Mouse (Mus musculus) embryonic fibroblast, embryonic 13.5 days (primary cell): ENCODE data around the gene Trmt2a. TPM values are rescaled to one million over a fixed set of nuclear protein-coding genes. Genes with fewer than 3 reads are reported as not detected.
A peak's percentile ranks its signal among the peaks of the same experiment; 100 is the strongest.

Experiments used
- H3K27ac ChIP-seq: 2 replicates; pipeline ENCODE4 v1.5.1; 2012; ENCODE audit warnings: low read length, control low read depth, inconsistent platforms; ENCODE audit not compliant: insufficient read depth
- H3K4me1 ChIP-seq: 2 replicates; pipeline ENCODE4 v1.6.1; 2011; ENCODE audit warnings: low read length; ENCODE audit not compliant: control insufficient read depth, insufficient read depth
- H3K4me3 ChIP-seq: 2 replicates; pipeline ENCODE4 v1.5.1; 2011; ENCODE audit warnings: mild to moderate bottlenecking, control low read depth, low read length; ENCODE audit not compliant: insufficient read depth
- CTCF ChIP-seq: IDR thresholded peaks from 2 replicates; pipeline ENCODE4 v1.5.1; 2011; ENCODE audit warnings: mild to moderate bottlenecking, control low read depth, low read length, moderate library complexity, borderline replicate concordance; ENCODE audit not compliant: insufficient read depth
- POLR2A ChIP-seq: IDR thresholded peaks from 2 replicates; pipeline ENCODE4 v1.6.1; 2011; ENCODE audit warnings: low read depth, mild to moderate bottlenecking, control low read depth, low read length, moderate library complexity
- polyA plus RNA-seq: library from polyadenylated mRNA; stranded (reverse); fragments of >200 nt; gene quantifications from 2 replicates; pipeline ENCODE4 v1.2.4, GENCODE M21; 2011; ENCODE audit warnings: low read depth; ENCODE audit not compliant: missing spikeins, insufficient read length

The Trmt2a gene
- 43.3 and 58.9 TPM in 2 replicates for polyA plus RNA-seq

DNA sequence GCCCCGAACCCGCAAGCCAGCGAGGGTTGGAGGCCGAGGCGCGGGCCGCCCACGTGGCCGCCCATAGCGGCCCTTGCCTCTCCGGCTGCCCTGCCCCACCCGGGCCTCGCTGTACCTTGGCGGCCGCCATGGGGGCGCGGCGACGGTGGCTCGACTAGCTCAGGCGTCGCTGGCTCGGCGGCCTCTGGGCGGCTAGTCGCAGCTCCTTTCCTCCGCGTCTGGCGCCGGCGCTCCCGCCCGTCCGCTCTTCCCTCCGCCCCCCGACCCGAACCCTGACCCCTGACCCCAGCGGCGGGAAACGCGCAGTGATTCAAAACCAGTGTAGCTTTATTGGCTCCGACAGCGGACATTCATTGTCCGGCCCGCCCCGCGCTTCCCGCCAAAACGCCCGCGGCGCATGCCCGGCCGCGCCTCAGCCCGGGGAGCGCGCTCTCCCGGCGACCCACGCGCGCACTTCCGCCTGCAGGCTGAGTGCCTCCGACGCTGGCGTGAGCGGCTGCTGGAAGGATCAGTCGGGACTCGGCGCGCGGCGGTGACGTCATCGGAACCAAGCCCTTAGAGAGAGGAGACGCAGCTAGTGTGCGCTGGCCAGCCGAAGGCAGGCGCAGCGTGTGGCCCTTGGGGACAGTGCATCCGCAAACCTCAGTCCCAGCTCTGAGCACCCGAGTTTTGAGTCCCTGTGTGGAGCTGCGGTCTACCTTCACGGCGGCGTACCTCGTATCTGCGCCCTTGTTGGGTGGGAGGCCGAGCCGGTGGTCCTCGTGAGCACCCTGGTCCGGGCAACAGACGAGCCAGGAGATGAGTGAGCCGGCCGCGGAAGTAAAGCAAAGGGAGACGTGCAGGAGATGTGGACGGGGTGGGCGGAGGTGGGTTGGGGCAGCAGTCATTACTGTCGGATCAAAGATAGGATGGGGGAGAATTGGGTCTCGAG is at the start of gene Trmt2a, which contains the start of gene Ranbp1:
TSS of gene Trmt2a (plus strand) at position 247 of the 931 bp plus-strand sequence.
TSS of gene Ranbp1 (minus strand) at position 300 of the 931 bp plus-strand sequence.
- peaks cover 9% of the 10 kb centered on the region for H3K4me1 ChIP-seq
- no peak for TF ChIP-seq CTCF
- peak; percentile 99 for TF ChIP-seq POLR2A
- peak within 1 kb of the TSS; percentile 92 for H3K4me3 ChIP-seq
- peak within 1 kb of the TSS; percentile 86 for H3K27ac ChIP-seq

DNA sequence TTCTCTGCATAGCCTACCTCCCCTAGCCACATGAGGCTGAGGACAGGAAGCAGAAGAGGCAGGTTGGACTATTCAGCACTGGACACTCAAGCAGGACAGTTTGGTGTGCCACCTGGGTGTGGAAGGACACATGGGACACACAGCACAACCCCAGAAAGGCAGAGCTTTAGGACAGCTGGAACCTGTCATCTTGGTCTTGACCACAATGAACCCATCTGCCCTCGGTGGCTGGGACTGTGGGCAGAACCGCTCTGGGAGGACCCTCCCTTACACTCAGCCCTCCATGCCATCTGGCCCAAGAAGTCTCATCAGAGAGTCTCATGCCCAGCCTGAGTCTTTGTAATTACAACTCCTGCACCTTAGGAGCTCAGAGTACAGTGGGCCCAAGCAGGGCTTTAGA is 48.4 kb upstream of the Trmt2a start:
- Histone ChIP-seq H3K4me1 (no peaks in the 10 kb centered on the region), H3K4me3 (no peak overlapping the region), H3K27ac (no peak overlapping the region)
- TF ChIP-seq CTCF: no peak
- no peak for TF ChIP-seq POLR2A

DNA sequence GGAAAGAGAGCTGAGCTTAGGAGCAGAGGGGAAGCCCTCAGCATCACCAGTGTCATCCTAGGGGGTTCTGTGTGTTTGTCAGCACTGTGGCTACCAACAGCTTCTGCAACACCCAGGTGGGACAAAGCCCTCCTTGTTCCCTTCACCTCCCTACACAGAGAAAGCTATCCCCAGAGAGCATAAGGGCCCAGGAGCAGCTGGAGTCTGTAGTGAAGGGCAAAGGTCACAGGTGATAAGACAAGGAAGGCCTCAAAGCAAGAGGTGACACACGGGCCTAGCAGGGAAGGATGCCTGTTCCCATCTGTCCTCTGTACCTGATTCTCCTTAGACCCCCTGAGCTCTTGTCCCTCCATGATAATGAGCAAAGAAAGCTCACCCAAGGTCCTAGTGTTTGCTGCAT is 46.9 kb upstream of the Trmt2a start:
- no peak overlapping the region for H3K4me3 ChIP-seq
- H3K27ac ChIP-seq: no peak overlapping the region
- no peaks in the 10 kb centered on the region for H3K4me1 ChIP-seq
- no peak for TF ChIP-seq POLR2A

DNA sequence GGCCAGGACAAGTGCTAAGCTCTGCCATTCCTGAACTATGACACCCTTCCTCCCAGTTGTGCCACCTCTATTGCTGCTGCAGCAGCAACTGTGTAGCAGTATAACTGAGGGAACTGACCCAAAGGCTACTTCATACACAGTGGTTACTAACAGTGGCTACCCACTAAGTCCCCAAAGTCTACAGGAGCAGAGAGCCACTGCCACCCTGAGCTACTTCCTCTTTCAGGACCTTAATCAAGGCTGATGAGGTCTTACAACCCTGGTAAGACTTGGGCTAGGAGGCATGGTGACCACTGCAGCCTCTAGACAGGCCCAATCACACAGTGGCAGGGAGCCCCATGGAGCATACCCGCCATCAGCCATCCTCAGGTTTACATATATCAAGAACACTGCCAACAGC is 46.4 kb upstream of the Trmt2a start:
- H3K4me1 ChIP-seq: no peaks in the 10 kb centered on the region
- no peak overlapping the region for H3K27ac ChIP-seq
- TF ChIP-seq POLR2A (no peak), CTCF (no peak)
- H3K4me3 ChIP-seq: no peak overlapping the region

DNA sequence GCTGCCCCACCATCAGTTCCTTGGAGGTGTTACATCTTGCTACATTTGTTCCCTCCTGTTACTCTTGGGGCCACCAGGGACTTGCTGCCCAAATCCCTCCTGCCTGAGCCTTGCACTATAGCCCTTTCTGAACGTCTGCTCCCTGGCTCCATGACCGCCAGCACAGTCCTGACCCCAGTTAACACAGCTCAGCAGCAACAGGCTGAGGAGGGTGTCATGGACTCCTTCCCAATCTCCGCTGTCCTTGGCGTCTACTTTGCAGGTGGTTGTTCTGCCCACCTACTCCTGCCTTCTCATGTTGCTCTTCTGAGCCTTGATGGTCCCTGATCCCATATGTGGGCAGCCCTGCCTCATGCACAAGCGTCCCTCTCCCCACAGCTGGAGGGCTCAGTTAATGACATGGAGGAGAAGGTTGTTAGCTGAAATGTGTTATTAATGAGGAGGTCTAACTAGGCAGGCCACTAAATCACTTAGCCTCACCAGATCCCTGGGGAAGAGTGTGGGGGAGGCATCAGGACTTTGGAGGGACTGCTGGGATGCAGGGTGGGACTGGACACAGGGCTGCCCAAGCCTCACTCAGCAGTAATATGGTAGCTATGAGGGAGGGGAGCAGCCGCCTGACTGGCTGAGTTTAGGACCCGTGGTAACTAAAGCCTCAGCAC is 44.9 kb upstream of the Trmt2a start:
- no peaks in the 10 kb centered on the region for H3K4me1 ChIP-seq
- no peak for TF ChIP-seq CTCF
- TF ChIP-seq POLR2A: no peak
- no peak overlapping the region for H3K4me3 ChIP-seq
- H3K27ac ChIP-seq: no peak overlapping the region

DNA sequence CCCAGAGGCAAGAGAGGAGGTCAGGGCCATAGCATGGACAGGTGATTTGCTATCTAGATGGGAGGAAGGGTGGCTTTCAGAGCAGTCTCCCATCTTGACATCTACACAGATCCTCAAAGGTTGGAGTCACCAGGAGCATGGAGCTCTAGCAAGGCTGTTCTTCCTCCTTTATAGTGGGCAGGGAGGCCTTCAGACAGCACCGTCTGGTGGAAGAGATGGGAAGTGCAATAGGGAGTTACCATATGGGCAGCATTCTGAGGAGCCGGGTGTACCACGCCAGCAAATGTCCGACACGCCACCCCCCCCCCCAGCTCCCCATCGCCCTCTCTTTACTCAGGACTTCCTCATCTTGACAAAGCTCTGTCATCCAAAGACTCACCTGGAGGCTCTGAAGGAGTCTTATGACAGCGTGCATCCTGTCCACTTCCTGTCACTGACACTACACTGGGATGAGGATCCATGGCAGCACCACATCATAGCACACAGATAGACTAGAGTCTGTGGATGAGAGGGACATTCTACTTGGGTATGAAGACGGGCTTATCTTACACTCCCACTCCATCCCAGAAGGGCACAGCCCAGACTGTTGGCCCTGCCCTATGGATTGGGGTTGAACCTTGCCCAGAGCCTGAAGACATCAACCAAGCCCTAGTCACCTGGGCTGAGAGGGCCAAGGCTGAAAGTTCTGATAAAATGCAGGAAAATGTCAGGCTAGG is 37.6 kb upstream of the Trmt2a start:
- H3K4me3 ChIP-seq: no peak overlapping the region
- H3K4me1 ChIP-seq: no peaks in the 10 kb centered on the region
- H3K27ac ChIP-seq: no peak overlapping the region
- TF ChIP-seq CTCF (peak; percentile 62; the same call in 1 of the 2 replicates), POLR2A (no peak)

DNA sequence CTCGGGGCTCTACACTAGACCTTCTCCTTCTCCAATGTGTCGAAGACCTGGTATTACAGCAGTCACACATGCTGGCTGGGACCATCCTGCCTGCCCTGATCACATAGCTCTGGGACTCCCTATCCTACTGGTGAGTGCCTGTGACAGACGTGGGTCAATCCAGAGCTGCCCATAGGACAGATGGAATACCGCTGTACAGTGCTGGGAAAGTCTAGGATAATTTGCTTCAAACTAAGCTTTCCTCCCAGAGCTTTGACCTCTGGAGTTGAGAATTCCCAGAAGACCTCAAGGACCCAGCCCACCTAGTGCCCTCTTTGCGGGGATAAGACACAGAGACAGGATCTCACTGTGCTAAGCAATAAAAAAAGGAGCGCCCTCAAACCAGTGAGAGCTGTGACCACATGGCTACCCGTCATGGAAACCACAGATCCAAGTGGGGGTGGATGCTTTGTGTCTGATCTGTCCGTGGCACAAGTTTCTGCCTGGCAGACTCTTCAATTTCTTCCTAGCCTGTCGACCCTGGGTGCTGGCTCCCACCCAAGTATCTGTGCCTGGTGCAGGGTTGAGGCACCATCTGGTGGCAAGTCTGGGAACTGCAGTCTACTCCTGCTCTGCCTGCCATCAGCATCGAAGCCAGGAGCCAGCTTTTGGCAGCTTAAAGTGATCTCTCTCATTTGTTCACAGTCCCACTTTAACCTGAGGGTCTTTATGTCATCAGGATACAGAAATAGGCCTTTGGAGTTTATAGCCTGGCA is 36.9 kb upstream of the Trmt2a start:
- TF ChIP-seq CTCF (peak; percentile 98), POLR2A (no peak)

DNA sequence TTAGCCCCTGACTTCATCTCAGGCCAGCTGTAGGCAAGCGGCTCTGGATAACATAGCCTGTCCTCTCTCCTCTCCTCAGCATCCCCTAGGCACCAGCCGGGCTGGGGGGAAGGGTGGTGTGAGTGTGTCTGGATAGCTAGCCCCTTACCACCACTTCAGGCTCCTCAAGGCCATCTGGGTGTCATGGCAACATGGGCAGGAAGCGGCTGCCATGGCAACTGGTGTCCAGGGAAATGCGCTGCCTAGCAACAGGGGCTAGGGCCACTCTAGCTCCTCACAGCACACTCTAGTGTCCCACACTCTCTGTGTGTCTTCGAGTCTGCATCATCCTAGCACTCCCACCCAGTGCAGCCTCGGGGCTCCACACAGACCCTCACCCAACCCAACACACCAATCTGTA is 34.8 kb upstream of the Trmt2a start:
- no peaks in the 10 kb centered on the region for H3K4me1 ChIP-seq
- H3K27ac ChIP-seq: no peak overlapping the region
- H3K4me3 ChIP-seq: no peak overlapping the region
- no peak for TF ChIP-seq CTCF
- TF ChIP-seq POLR2A: no peak

More for the DNA sequence above, 36.9 kb upstream of the Trmt2a start:
- Histone ChIP-seq H3K4me1 (no peaks in the 10 kb centered on the region), H3K27ac (no peak overlapping the region), H3K4me3 (no peak overlapping the region)

DNA sequence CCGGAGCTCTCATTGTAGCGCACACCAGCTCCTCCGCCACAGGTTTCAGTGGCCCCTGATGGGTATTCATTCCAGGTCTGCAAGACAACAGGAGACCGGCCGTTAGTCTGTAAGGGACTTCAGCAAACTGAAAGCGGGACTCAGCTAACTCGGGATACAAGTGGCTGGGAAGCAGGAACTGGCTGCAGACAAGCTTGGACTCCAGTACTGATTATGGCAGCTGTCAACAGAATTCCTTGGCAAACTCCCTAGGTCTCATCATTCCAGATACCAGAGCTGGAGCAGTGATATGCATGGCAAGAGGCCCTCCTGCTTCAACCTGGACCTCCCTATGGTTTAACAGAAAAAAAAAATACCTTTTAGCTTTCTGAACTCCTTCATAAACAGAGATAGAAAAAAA is 33.6 kb upstream of the Trmt2a start:
- no peak for TF ChIP-seq POLR2A
- TF ChIP-seq CTCF: no peak
- no peak overlapping the region for H3K4me3 ChIP-seq
- no peaks in the 10 kb centered on the region for H3K4me1 ChIP-seq
- H3K27ac ChIP-seq: no peak overlapping the region

DNA sequence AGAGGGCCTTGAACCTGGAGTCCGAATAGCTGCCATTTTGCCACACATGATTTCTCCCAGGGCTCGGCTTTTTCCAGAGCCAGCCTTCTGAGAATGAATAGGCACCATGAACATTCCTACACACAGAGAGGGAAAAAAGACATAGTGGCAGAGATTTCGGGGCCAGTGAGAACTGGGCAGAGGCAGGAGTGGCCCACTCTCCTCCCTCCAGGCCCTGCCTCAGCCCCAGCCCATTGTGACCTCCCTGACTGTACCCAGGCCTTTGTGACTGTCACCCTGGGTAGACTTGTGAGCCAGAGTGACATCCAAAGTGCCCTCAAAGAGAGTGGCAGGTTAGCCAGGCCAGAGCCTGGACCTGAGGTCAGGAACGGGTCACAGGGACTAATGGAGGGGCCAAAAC is 30.9 kb upstream of the Trmt2a start, which contains the start of gene Ccdc188:
TSS of gene Ccdc188 (plus strand) at position 301 of the 400 bp plus-strand sequence.
- TF ChIP-seq CTCF: no peak
- TF ChIP-seq POLR2A: no peak

More for the DNA sequence above, 30.9 kb upstream of the Trmt2a start, which contains the start of gene Ccdc188:
- H3K27ac ChIP-seq: no peak within 1 kb of the TSS
- H3K4me3 ChIP-seq: no peak within 1 kb of the TSS
- H3K4me1 ChIP-seq: no peaks in the 10 kb centered on the region
